Mouse (Mus musculus) layer of hippocampus, postnatal 10 days (tissue): Measurements from ENCODE around the gene Uqcrq. TPM values are rescaled to one million over a fixed set of nuclear protein-coding genes. Genes with fewer than 3 reads are reported as not detected.

Experiments
- DNase-seq, 2 experiments: peaks; one replicate each; pipeline ENCODE4 v3.0.0; 2021; ENCODE audit warnings: low spot score in 2 of 2
- microRNA-seq, 2 experiments: library from miRNA; unstranded; fragments of <30 nt; microRNA quantifications; one replicate each; pipeline ENCODE4 v1.2.0; 2021
- total RNA-seq, 2 experiments: library from RNA; stranded (reverse); gene quantifications; 2 replicates each; pipeline ENCODE4 v1.2.3; 2021

Gene Uqcrq
- total RNA-seq, 2 experiments from 2014 or later = 522 to 555 TPM

- no peak for DNase-seq
Observed at GRCm38 (mm10) chr11:53423036-53423435, 7.6 kb downstream of the Uqcrq start, which contains the start of gene Leap2. TSS of gene Leap2 (minus strand) at chr11:53423170.

DNA sequence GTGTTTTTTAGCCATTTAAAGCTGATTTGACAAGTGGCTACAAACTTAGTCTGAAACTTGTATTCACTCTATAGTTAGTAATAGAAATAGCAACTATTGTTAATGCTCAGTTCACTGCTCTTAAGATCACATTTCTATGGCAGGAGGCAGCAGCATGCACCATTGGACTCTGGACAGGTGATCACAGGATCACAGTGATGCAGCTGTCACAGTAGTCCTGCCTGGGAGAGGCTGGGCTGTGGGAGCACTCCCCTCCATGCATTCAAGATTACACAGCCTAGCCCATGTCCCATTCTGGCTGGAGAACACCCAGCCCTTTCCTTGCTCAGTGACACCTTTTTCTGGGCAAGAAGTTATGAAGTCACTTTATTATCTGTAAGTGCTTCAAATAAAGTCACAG lies 12.6 kb downstream of the Uqcrq start:
- no peak for DNase-seq

GRCm38 (mm10) chr11:53413871-53414270 lies 16.8 kb downstream of the Uqcrq start:
- no peak for DNase-seq

- DNase-seq = no peak
Observed at GRCm38 (mm10) chr11:53411738-53412137, 18.9 kb downstream of the Uqcrq start.

DNA sequence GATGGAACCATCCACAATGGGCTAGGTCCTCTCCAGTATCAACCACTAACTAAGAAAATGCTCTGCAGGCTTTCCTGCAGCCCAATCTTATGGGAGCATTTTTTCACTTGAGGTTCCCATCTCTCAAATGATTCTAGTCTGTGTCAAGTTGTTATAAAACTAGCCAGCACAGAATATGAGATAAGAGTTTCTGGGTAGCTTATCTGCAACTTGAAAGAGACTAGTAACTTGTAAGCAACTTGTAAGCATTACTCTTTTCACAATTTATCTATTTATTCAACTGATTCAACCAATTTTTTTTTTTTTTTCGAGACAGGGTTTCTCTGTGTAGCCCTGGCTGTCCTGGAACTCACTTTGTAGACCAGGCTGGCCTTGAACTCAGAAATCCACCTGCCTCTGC lies 27.0 kb downstream of the Uqcrq start:
- DNase-seq = no peak

DNA sequence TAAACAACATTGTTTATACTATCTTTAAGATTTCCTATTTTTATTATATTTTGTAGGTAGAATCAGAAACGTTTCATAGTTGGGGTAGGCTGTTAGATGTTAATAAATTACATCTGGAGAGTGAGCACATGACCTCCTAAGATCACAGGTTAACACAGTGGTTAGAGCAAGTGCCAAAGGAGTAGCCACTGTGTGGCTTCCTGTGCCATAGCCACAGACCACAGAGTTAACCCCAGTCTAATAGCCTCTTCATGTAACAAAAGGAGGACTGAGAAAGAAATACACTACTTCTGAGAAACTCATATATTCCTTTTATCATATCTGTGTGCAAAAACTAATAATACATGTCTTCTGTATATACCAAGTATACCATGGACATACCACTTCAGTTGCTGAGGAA lies 36.8 kb downstream of the Uqcrq start:
- no peak for DNase-seq

DNA sequence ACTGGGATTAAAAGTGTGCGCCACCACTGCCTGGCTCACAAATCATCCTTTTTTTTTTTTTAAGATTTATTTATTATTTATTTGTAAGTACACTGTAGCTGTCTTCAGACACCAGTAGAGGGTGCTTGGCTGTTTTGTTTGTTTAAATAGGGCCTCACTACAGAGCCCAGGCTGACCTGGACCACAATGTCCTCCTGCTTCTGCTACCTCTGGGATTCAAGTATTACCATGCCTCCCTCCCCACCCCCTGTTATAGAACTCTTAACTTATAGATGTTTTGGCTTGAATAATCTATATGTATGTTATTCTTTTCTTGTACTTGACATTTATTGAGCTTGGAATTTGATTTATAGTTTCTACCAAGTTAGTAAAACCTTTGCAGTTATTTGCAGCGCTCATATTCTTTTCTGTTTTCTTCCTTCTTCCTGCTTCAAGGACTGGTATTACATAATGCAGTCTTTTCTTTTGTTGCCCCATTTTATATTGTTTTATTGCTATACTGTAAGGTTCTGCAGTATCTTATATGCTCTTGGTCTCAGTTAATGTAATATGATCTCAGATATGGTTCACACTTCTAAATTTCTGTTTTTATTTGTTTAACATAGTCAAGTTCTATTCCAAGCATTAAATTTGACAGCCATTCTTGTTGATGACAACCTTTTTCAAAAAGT lies 46.7 kb downstream of the Uqcrq start:
- no peak for DNase-seq

DNA sequence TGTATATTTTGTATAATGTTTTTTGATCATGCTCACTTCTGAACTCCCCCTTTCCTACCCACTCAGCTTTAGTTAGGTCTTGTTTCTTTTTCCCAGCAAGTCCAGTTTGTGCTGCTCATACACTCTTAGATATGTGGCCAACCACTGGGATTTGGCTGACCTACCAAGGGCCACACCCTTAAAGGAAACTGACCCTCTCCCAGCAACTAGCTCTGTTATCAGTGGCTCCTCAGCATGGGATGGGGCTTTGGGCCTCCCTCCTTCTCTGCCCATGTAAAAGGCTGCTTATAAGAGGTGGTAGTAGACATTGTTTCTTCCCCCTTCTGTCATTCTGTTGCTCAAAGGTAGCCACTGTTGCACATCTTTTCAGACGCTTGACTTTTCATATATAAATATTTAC lies 51.7 kb downstream of the Uqcrq start:
- DNase-seq = no peak

Small RNA genes within 50 kb of the gene (microRNA-seq; reads per million reads assigned to microRNA genes)
- gene Mir6920 = 0 reads per million in 2 experiments

Other genes with a start within 250 kb of the Uqcrq start
- gene Hspa4, start 130.4 kb downstream of the Uqcrq start, total RNA-seq = 100 to 1,000 TPM; 189 to 196 TPM
- 1 to 10 TPM; 8.2 to 8.8 TPM for gene Zcchc10, start 106.2 kb downstream of the Uqcrq start, total RNA-seq
- gene Aff4, start 80.0 kb downstream of the Uqcrq start, total RNA-seq = 100 to 1,000 TPM; 161 to 222 TPM
- gene Leap2, start 7.7 kb downstream of the Uqcrq start, total RNA-seq = not detected
- 1 to 10 TPM in 1 of 2 experiments, under 1 TPM in 1; 0.67 to 1.2 TPM for gene Gdf9, start 192 bp upstream of the Uqcrq start, total RNA-seq
- under 1 TPM in 1 of 2 experiments, not detected in 1; 0.21 TPM for gene Gm10447, start 26.3 kb upstream of the Uqcrq start, total RNA-seq
- gene Shroom1, start 26.4 kb upstream of the Uqcrq start, total RNA-seq = 1 to 10 TPM; 3.1 to 3.2 TPM
- gene Gm9837, start 39.6 kb upstream of the Uqcrq start, total RNA-seq = under 1 TPM in 1 of 2 experiments, not detected in 1; 0.53 TPM
- gene Gm9945, start 49.3 kb upstream of the Uqcrq start, total RNA-seq = 1 to 10 TPM; 1.1 to 1.5 TPM
- gene Sowaha, start 49.4 kb upstream of the Uqcrq start, total RNA-seq = 10 to 100 TPM; 79.9 to 85.1 TPM
- 100 to 1,000 TPM; 126 to 130 TPM for gene Sept8, start 88.4 kb upstream of the Uqcrq start, total RNA-seq
- 100 to 1,000 TPM; 163 to 165 TPM for gene Kif3a, start 136.5 kb upstream of the Uqcrq start, total RNA-seq
- not detected for gene Il4, start 187.8 kb upstream of the Uqcrq start, total RNA-seq
- gene Il13, start 203.9 kb upstream of the Uqcrq start, total RNA-seq = not detected